Mouse (Mus musculus): ENCODE results near the gene Mex3a. TPM values are rescaled to one million over a fixed set of nuclear protein-coding genes. Genes with fewer than 3 reads are reported as not detected.

Gene Mex3a
- polyA plus RNA-seq (2015; fragmentation: Illumina TruSeq; extraction: RNeasy Lipid Tissue Mini Kit (QIAGEN cat#74804); ENCODE audit: insufficient read depth, low read depth, low replicate concordance), result 0.13 TPM

GRCm38 (mm10) chr3:88532299-88532674, at the start of gene Mex3a:
Mex3a (plus strand) TSS chr3:88532395.

GRCm38 (mm10) chr3:88509692-88510420, 22.3 kb upstream of the Mex3a start, which contains the start of gene Lmna:
Lmna (minus strand) TSS chr3:88509956.

DNA sequence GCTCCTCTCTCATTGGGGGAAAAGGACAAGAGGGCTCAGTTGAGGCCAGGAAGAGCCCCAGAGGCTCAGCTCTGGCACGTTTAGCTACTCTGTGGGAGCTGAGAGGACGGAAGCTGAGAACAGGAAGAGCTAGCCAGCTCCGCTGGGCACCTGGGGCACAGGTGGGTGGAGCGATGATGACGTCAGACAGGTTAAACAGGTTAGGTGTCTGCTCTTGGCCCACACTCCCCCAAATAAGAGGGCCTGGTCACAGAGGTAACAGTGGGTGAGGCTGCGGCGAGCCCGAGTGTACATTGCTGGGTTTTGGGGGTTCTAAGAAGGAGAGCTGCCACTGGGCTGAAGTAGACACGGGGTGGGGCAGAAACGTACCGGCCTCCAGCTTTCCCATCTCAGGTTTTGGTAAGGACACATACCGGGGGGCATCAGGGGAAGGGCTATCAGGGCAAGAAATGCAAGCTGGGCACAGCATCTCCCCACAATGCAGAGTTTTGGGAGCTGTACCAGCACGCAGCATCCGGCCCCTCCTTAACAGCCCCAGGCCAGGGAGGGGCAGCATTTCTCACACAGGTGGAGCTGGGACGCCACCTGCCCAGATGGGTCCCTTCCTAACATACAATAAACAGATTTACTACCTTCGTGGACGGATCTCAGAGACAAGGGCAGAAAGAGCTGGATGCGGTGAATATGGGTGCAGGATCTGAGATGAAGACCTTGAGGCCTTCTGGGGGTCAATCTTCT, 16.2 kb downstream of the Mex3a start, which contains the start of gene Rab25:
Rab25 (minus strand) TSS at position 121 of the 738 bp plus-strand sequence.

DNA sequence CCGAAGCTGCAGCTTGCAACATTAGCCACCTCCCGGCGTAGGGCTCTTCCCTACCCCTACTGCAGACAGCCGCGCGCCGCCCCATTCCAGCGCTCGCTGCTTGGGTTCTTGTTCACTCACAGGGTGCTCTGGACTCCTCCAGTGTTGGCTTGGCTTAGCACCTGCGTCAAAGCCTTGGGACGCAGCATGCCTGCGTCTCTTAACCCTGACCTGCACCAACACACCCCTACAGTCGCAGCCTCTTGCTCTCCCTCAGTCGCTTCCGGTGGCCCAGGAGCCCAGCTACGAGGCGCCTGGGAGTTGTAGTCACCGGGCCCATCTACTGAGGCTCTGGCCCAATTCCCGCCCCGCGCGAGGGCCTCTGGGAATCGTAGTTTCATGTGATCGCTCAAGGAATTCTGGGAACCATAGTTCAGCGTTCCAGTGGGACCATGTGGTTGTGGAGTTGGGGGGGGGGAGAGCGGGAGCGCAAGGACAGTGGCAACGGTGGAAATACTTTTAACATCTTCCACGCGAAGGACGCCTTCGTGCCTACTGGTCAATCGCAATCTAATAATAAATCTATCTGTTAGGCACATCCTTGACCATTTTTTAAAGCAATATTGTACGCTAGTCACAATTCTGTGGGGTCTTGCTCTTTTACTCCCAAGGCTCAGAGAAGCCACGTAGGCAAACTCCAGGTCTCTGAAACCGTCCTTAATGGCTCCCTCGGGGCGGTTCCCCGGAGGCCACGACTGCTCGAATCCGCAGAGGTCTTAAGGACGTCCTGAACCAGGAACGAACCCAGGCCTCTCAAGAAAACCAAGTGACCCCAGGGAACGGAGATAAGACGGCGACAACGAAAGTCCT, 20.7 kb downstream of the Mex3a start, which contains the start of gene Lamtor2:
Lamtor2 (minus strand) TSS at position 399 of the 849 bp plus-strand sequence.

GRCm38 (mm10) chr3:88553525-88553879, 21.3 kb downstream of the Mex3a start, which contains the start of gene Ubqln4:
Ubqln4 (plus strand) TSS chr3:88553758.

DNA sequence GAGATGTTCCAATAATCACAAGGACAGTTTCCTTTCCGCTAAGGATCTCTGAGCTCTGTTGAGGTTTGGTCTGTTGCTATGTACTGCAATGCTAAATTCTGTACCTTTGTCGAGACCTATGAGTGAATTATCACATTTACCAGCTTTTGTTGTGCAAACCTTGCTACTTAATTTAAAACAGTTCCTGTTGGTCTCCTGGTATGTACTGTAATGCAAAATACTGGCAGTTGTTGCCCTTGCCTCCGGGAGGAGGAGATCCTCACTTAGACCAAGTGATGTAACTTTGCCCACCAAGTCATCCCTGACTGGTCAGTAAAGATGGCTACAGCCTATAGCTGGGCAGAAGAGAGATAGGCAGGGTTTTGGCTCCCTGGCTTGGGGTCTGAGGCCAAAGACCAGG, 43.3 kb downstream of the Mex3a start, which contains the start of gene Ssr2:
Ssr2 (plus strand) TSS at position 337 of the 400 bp plus-strand sequence.

Other genes starting within 250 kb of the Mex3a start
- not detected for gene Gm38392, start 245.2 kb upstream of the Mex3a start, polyA plus RNA-seq (2015; fragmentation: Illumina TruSeq; extraction: RNeasy Lipid Tissue Mini Kit (QIAGEN cat#74804); ENCODE audit: insufficient read depth, low read depth, low replicate concordance)
- gene Tsacc, start 235.4 kb upstream of the Mex3a start, polyA plus RNA-seq (2015; fragmentation: Illumina TruSeq; extraction: RNeasy Lipid Tissue Mini Kit (QIAGEN cat#74804); ENCODE audit: insufficient read depth, low read depth, low replicate concordance), result 6.5 TPM
- 53.2 TPM for gene Cct3, start 235.3 kb upstream of the Mex3a start, polyA plus RNA-seq (2015; fragmentation: Illumina TruSeq; extraction: RNeasy Lipid Tissue Mini Kit (QIAGEN cat#74804); ENCODE audit: insufficient read depth, low read depth, low replicate concordance)
- gene Glmp, start 207.4 kb upstream of the Mex3a start, polyA plus RNA-seq (2015; fragmentation: Illumina TruSeq; extraction: RNeasy Lipid Tissue Mini Kit (QIAGEN cat#74804); ENCODE audit: insufficient read depth, low read depth, low replicate concordance), result 33.7 TPM
- gene Tmem79, start 196.2 kb upstream of the Mex3a start, polyA plus RNA-seq (2015; fragmentation: Illumina TruSeq; extraction: RNeasy Lipid Tissue Mini Kit (QIAGEN cat#74804); ENCODE audit: insufficient read depth, low read depth, low replicate concordance), result 0.63 TPM
- 19.8 TPM for gene Smg5, start 196.1 kb upstream of the Mex3a start, polyA plus RNA-seq (2015; fragmentation: Illumina TruSeq; extraction: RNeasy Lipid Tissue Mini Kit (QIAGEN cat#74804); ENCODE audit: insufficient read depth, low read depth, low replicate concordance)
- gene Paqr6, start 167.8 kb upstream of the Mex3a start, polyA plus RNA-seq (2015; fragmentation: Illumina TruSeq; extraction: RNeasy Lipid Tissue Mini Kit (QIAGEN cat#74804); ENCODE audit: insufficient read depth, low read depth, low replicate concordance), result 3.1 TPM
- 24.3 TPM for gene Bglap3, start 159.7 kb upstream of the Mex3a start, polyA plus RNA-seq (2015; fragmentation: Illumina TruSeq; extraction: RNeasy Lipid Tissue Mini Kit (QIAGEN cat#74804); ENCODE audit: insufficient read depth, low read depth, low replicate concordance)
- gene Bglap2, start 153.7 kb upstream of the Mex3a start, polyA plus RNA-seq (2015; fragmentation: Illumina TruSeq; extraction: RNeasy Lipid Tissue Mini Kit (QIAGEN cat#74804); ENCODE audit: insufficient read depth, low read depth, low replicate concordance), result not detected
- not detected for gene Bglap, start 147.9 kb upstream of the Mex3a start, polyA plus RNA-seq (2015; fragmentation: Illumina TruSeq; extraction: RNeasy Lipid Tissue Mini Kit (QIAGEN cat#74804); ENCODE audit: insufficient read depth, low read depth, low replicate concordance)
- 2.7 TPM for gene Pmf1, start 122.1 kb upstream of the Mex3a start, polyA plus RNA-seq (2015; fragmentation: Illumina TruSeq; extraction: RNeasy Lipid Tissue Mini Kit (QIAGEN cat#74804); ENCODE audit: insufficient read depth, low read depth, low replicate concordance)
- gene Slc25a44, start 107.3 kb upstream of the Mex3a start, polyA plus RNA-seq (2015; fragmentation: Illumina TruSeq; extraction: RNeasy Lipid Tissue Mini Kit (QIAGEN cat#74804); ENCODE audit: insufficient read depth, low read depth, low replicate concordance), result 5.0 TPM
- 8.8 TPM for gene Sema4a, start 71.2 kb upstream of the Mex3a start, polyA plus RNA-seq (2015; fragmentation: Illumina TruSeq; extraction: RNeasy Lipid Tissue Mini Kit (QIAGEN cat#74804); ENCODE audit: insufficient read depth, low read depth, low replicate concordance)
- gene Lmna, start 22.4 kb upstream of the Mex3a start, polyA plus RNA-seq (2015; fragmentation: Illumina TruSeq; extraction: RNeasy Lipid Tissue Mini Kit (QIAGEN cat#74804); ENCODE audit: insufficient read depth, low read depth, low replicate concordance), result 18.2 TPM
- 9.4 TPM for gene Rab25, start 15.9 kb downstream of the Mex3a start, polyA plus RNA-seq (2015; fragmentation: Illumina TruSeq; extraction: RNeasy Lipid Tissue Mini Kit (QIAGEN cat#74804); ENCODE audit: insufficient read depth, low read depth, low replicate concordance)
- 43.4 TPM for gene Lamtor2, start 20.7 kb downstream of the Mex3a start, polyA plus RNA-seq (2015; fragmentation: Illumina TruSeq; extraction: RNeasy Lipid Tissue Mini Kit (QIAGEN cat#74804); ENCODE audit: insufficient read depth, low read depth, low replicate concordance)
- 17.2 TPM for gene Ubqln4, start 21.4 kb downstream of the Mex3a start, polyA plus RNA-seq (2015; fragmentation: Illumina TruSeq; extraction: RNeasy Lipid Tissue Mini Kit (QIAGEN cat#74804); ENCODE audit: insufficient read depth, low read depth, low replicate concordance)
- gene Ssr2, start 43.5 kb downstream of the Mex3a start, polyA plus RNA-seq (2015; fragmentation: Illumina TruSeq; extraction: RNeasy Lipid Tissue Mini Kit (QIAGEN cat#74804); ENCODE audit: insufficient read depth, low read depth, low replicate concordance), result 80.4 TPM
- gene Arhgef2, start 73.6 kb downstream of the Mex3a start, polyA plus RNA-seq (2015; fragmentation: Illumina TruSeq; extraction: RNeasy Lipid Tissue Mini Kit (QIAGEN cat#74804); ENCODE audit: insufficient read depth, low read depth, low replicate concordance), result 23.6 TPM
- not detected for gene Rxfp4, start 120.7 kb downstream of the Mex3a start, polyA plus RNA-seq (2015; fragmentation: Illumina TruSeq; extraction: RNeasy Lipid Tissue Mini Kit (QIAGEN cat#74804); ENCODE audit: insufficient read depth, low read depth, low replicate concordance)
- 16.3 TPM for gene Khdc4, start 153.4 kb downstream of the Mex3a start, polyA plus RNA-seq (2015; fragmentation: Illumina TruSeq; extraction: RNeasy Lipid Tissue Mini Kit (QIAGEN cat#74804); ENCODE audit: insufficient read depth, low read depth, low replicate concordance)
- 10.9 TPM for gene Rit1, start 184.4 kb downstream of the Mex3a start, polyA plus RNA-seq (2015; fragmentation: Illumina TruSeq; extraction: RNeasy Lipid Tissue Mini Kit (QIAGEN cat#74804); ENCODE audit: insufficient read depth, low read depth, low replicate concordance)
- gene Syt11, start 242.8 kb downstream of the Mex3a start, polyA plus RNA-seq (2015; fragmentation: Illumina TruSeq; extraction: RNeasy Lipid Tissue Mini Kit (QIAGEN cat#74804); ENCODE audit: insufficient read depth, low read depth, low replicate concordance), result 3.0 TPM